Mouse (Mus musculus): Measurements from ENCODE around the gene Ttc28. TPM values are rescaled to one million over a fixed set of nuclear protein-coding genes. Genes with fewer than 3 reads are reported as not detected.
"Not testable (repeated sequence)": the region's sequence is repeated elsewhere in the genome, so short reads cannot be mapped to it uniquely, and the experiment has no call there.

The Ttc28 gene
- 50.4 and 58.2 TPM in 2 replicates for total RNA-seq (2014; rRNA removed)
- 12.6 and 14.5 TPM in 2 replicates for polyA plus RNA-seq (2015; fragmentation: Nextera tagmentation; extraction: Ambion mirVana)

DNA sequence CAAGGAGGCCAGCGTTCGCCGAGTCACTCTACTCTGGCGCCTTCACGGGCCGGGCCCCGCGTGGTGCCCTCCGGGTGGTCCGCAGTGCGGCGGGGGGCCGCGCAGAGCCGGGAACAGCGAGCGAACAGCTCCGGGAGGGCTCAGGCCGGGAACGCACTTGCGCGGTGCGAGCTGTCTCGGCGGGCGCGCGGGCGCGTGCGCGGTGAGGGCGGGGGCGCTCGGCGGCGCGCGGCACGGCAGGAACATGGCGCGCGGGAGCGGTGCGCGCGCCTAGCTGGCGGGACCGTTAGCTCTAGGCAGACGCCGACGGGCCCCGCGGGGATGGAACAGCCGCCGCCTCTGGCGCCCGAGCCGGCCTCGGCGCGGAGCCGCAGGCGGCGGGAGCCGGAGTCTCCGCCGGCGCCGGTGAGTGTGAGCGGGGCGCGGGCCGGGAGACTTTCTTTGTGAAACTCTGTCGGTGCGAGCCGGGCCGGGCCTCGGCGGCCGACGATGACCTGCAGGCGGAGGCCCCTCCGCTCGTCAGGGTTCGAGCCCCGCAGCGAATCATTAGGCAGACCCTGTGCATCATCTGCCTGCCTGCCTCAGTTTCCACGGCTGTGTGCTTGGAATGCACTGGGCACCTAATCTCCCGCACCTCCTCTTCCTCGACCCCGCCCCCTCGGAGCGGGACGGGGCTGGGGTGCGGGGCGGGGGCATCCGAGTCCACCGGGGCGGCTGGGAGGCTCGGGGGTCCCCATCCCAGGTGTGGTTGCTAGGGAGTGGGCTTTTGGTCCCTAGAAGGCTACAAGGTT, at the start of gene Ttc28:
Ttc28 (plus strand) TSS at position 220 of the 791 bp plus-strand sequence.
- H3K4me2 ChIP-seq (ENCODE audit: low read depth) = peak within 1 kb of the TSS; percentile 90
- no peaks in the 10 kb centered on the region for H3K27me3 ChIP-seq (ENCODE audit: insufficient read depth, low read length)
- peak within 1 kb of the TSS; percentile 83 for H3K9ac ChIP-seq
- H3K4me3 ChIP-seq (ENCODE audit: low read depth, low read length) = peak within 1 kb of the TSS; percentile 82
- H3K27ac ChIP-seq (ENCODE audit: low read depth, low read length) = peak within 1 kb of the TSS; percentile 79
- TF ChIP-seq CTCF (IDR thresholded peaks at IDR 0.05; ENCODE audit: low read depth) = no peak
- 0 out of 2 replicates have a peak, but pooled peaks cover 4% of the 10 kb centered on the region for H3K36me3 ChIP-seq (ENCODE audit: insufficient read depth)
- H3K9me3 ChIP-seq (ENCODE audit: low read length) = no peaks in the 10 kb centered on the region
- WGBS = under 1% methylated on average over 76 of the region's 101 CpGs
- DNase-seq (peak; percentile 95), ATAC-seq (peak; percentile 95)
- H3K4me1 ChIP-seq (ENCODE audit: insufficient read depth) = peaks cover 6% of the 10 kb centered on the region; the same call in 1 of the 2 replicates

DNA sequence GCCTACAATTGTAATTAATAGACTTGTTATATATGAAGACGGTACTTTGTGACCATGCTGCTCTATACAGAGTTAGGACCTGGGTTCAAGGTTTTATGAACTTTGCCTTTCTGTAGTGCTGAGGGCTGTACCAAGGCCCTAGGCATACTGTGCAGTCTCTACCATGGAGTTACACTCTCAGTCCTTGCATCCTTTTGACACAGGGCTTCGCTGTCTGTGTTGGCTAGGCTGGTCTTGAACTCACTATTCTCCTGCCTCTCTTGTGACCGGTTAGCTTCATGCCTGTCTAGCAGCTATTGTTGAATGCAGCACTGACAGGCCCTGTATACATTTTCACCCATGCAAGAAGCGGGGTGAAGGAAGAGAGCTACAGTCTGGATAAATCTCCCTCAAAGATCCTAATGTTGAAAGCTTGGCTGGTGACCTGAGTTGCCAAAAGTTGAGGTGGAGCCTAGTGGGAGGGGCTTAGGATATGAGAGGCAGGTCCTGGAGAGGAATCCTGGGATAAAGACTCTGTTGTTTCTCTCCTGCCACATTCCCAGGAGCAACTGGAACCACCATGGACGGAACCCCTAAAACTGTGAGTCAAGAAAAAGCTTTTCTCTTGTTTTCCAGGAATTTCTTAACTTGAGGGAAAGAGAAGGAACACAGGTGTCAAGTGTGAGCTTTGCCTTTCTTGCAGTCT, 48.4 kb upstream of the Ttc28 start:
- 88% methylated on average over 5 of the region's 5 CpGs for WGBS
- Histone ChIP-seq H3K27ac (ENCODE audit: low read depth, low read length) (no peak overlapping the region), H3K9me3 (ENCODE audit: low read length) (no peaks in the 10 kb centered on the region), H3K4me2 (ENCODE audit: low read depth) (no peak overlapping the region), H3K9ac (no peak overlapping the region), H3K36me3 (ENCODE audit: insufficient read depth) (no peaks in the 10 kb centered on the region), H3K4me1 (ENCODE audit: insufficient read depth) (no peaks in the 10 kb centered on the region), H3K27me3 (ENCODE audit: insufficient read depth, low read length) (no peaks in the 10 kb centered on the region), H3K4me3 (ENCODE audit: low read depth, low read length) (no peak overlapping the region)
- ATAC-seq = no peak
- DNase-seq = no peak
- TF ChIP-seq CTCF (IDR thresholded peaks at IDR 0.05; ENCODE audit: low read depth) = no peak

DNA sequence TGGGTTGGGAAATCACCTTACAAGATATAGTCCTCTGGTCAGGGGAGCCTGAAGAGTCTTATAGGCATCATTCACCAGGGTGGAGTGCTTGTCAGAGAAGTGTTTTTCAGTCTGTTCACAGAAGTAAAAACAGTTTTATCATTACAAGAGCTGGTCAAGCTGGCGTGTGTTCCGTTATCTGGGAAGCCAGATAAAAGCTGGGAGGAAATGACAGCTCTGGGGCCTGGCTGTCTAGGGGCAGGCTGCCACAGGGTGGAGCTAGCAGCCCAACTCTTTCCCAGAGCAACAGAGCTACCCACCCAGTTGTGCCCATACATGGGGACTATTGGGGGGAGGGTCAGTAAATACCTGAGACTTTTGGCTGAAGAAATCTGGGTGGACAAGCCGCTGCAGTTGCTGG, 43.6 kb upstream of the Ttc28 start:
- Histone ChIP-seq H3K36me3 (ENCODE audit: insufficient read depth) (no peaks in the 10 kb centered on the region), H3K9me3 (ENCODE audit: low read length) (no peaks in the 10 kb centered on the region), H3K27me3 (ENCODE audit: insufficient read depth, low read length) (no peaks in the 10 kb centered on the region), H3K4me2 (ENCODE audit: low read depth) (no peak overlapping the region), H3K9ac (no peak overlapping the region), H3K27ac (ENCODE audit: low read depth, low read length) (no peak overlapping the region), H3K4me3 (ENCODE audit: low read depth, low read length) (no peak overlapping the region), H3K4me1 (ENCODE audit: insufficient read depth) (peaks cover 11% of the 10 kb centered on the region; the same call in 1 of the 2 replicates)
- no peak for ATAC-seq
- TF ChIP-seq CTCF (IDR thresholded peaks at IDR 0.05; ENCODE audit: low read depth) = peak; percentile 81
- 30% methylated on average over 3 of the region's 3 CpGs for WGBS
- peak; percentile 70 for DNase-seq

DNA sequence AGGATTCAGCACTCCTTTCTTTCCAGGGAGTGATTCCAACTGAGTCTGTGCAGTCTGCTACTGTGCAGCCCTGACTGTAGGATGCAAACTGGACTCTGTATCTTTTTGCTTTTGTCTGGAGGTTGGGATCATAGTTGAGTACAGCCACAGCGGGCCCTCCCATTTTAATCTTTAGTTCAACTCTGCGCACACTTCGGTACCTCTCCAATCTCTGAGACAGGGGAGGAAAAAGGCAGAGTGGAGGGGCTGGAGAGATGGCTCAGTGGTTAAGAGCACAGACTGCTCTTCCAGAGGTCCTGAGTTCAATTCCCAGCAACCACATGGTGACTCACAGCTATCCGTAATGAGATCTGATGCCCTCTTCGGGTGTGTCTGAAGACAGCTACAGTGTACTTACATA, 41.6 kb upstream of the Ttc28 start:
- not testable (repeated sequence) for H3K9ac ChIP-seq; H3K4me2 ChIP-seq (ENCODE audit: low read depth); ATAC-seq; H3K9me3 ChIP-seq (ENCODE audit: low read length); H3K27ac ChIP-seq (ENCODE audit: low read depth, low read length); DNase-seq; H3K27me3 ChIP-seq (ENCODE audit: insufficient read depth, low read length); H3K4me3 ChIP-seq (ENCODE audit: low read depth, low read length); H3K36me3 ChIP-seq (ENCODE audit: insufficient read depth)
- 91% methylated on average over 5 of the region's 5 CpGs for WGBS
- peaks cover 11% of the 10 kb centered on the region; the same call in 1 of the 2 replicates for H3K4me1 ChIP-seq (ENCODE audit: insufficient read depth)

DNA sequence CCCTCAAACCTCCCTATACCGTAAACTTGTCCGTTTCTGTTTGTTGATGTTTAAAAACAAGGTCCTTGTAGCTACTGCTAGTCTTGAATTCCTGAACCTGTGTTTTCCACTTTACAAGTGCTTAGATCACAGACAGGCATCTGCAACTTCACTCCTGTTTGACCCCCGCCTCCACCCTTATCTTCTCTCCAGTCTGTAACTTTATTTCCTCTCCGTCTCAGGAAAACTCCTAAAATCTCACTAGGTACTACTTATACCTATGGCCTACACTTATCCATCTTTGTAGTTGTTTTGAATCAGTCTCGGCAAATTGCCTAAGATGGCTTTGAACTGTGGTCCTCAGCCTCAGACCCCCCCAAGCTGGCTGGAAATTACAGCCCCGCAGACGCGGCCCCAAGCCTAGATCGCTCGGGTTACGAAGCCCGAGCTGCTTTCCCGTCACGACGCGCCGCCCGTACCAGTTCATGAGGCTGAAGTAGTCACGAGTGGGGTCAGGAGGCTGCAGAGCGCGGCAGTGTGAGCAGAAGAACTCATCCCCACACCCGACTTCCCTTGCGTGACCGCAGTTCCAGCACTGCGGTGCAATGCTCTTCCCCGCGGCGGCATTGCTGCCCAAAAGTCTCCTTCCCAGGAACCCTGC, 40.4 kb upstream of the Ttc28 start:
- ATAC-seq = peak; percentile 75
- WGBS = 11% methylated on average over 28 of the region's 28 CpGs
- peak overlapping the region; percentile 60 for H3K4me3 ChIP-seq (ENCODE audit: low read depth, low read length)
- no peaks in the 10 kb centered on the region for H3K9me3 ChIP-seq (ENCODE audit: low read length)
- no peaks in the 10 kb centered on the region for H3K27me3 ChIP-seq (ENCODE audit: insufficient read depth, low read length)
- peaks cover 11% of the 10 kb centered on the region; the same call in 1 of the 2 replicates for H3K4me1 ChIP-seq (ENCODE audit: insufficient read depth)
- H3K27ac ChIP-seq (ENCODE audit: low read depth, low read length) = 0 out of 2 replicates have a peak overlapping the region, but pooled peaks have one; percentile 4
- H3K4me2 ChIP-seq (ENCODE audit: low read depth) = peak overlapping the region; percentile 81
- no peak for DNase-seq
- TF ChIP-seq CTCF (IDR thresholded peaks at IDR 0.05; ENCODE audit: low read depth) = no peak
- peak overlapping the region; percentile 57 for H3K9ac ChIP-seq
- H3K36me3 ChIP-seq (ENCODE audit: insufficient read depth) = no peaks in the 10 kb centered on the region

DNA sequence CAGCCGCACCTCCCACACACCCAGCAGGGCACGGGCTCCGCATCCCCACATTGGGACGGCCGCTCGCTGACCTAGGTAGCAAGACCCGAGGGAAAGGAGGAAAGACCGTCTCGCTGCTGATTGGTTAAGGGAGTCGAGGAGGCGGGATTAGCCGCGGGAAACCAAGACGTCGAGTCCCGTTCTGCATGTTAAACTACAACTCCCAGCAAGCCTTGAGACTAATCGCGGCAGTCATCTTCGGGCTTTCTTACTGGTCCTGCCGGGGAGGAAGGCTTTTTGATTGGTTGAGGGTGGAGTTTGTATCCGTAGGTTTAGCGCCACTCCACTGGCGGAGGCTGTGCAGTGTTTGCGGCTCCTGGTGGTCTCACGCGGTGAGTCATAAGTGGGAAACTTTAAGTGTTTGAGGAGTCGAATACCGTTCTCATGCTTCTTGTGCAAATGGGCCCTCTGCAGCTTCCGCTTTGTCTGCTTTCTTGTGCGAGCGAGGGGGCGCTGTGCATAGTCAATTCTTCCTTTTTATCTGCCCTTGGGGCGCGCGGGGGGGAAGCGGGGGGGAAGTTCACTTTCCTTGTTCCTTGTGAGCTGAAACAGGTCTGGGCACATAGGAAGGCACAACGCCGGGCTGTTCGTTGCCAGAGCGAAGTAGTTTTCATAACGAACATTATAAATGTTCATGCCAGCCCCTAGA, 39.8 kb upstream of the Ttc28 start, which contains the start of the genes Hscb and Chek2:
Hscb (minus strand) TSS at position 100 of the 688 bp plus-strand sequence.
Chek2 (plus strand) TSS at position 302 of the 688 bp plus-strand sequence.
- Histone ChIP-seq H3K4me2 (ENCODE audit: low read depth) (peak within 1 kb of the TSS; percentile 81), H3K27ac (ENCODE audit: low read depth, low read length) (0 out of 2 replicates have a peak within 1 kb of the TSS, but pooled peaks have one; percentile 4), H3K9ac (peak within 1 kb of the TSS; percentile 57), H3K9me3 (ENCODE audit: low read length) (no peaks in the 10 kb centered on the region), H3K4me3 (ENCODE audit: low read depth, low read length) (peak within 1 kb of the TSS; percentile 60), H3K36me3 (ENCODE audit: insufficient read depth) (no peaks in the 10 kb centered on the region), H3K4me1 (ENCODE audit: insufficient read depth) (peaks cover 11% of the 10 kb centered on the region; the same call in 1 of the 2 replicates), H3K27me3 (ENCODE audit: insufficient read depth, low read length) (no peaks in the 10 kb centered on the region)
- WGBS = 2% methylated on average over 40 of the region's 41 CpGs
- ATAC-seq = peak; percentile 99
- peak; percentile 66 for TF ChIP-seq CTCF (IDR thresholded peaks at IDR 0.05; ENCODE audit: low read depth)
- DNase-seq = peak; percentile 97
